Comparison of ENCODE assay signal across 15 mouse cellular contexts in the genomic region with DNA sequence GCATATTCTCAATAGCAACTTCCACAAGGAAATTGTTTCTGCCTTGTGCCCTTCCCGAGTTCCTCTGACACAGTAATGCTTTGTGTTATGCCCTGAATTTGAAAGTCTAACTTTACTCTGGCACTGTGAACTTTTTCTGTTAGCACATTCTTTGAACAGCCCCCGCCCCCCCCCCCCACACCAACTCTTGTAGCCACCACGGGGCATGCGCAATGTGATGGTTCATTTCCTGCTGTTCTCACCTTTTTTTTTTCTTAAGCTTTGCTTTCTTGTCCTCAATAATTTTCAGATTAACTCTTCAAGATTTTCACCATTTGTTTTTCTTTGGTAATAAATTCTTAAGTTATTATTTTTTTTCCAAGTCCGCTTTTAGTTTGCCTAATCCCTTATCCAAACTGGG. TPM values are rescaled to one million over a fixed set of nuclear protein-coding genes. Genes with fewer than 3 reads are reported as not detected.
A peak's percentile ranks its signal among the peaks of the same experiment; 100 is the strongest.
DNase-seq lines count a peak whose midpoint lies in the region; ATAC-seq and TF ChIP-seq lines count a peak whose summit lies in the region.
"Had no signal": no experiment of that assay in that cellular context is flagged by ENCODE, and none has a peak within 500 bp of the region (broad histone marks: within the 10 kb centered on the region; RNA-seq: fewer than 3 reads in every experiment).

No protein-coding gene starts in this region.

- no peak for TF ChIP-seq POLR2A in limb, embryonic 14.5 days (IDR thresholded peaks at IDR 0.05; ENCODE audit: borderline replicate concordance, extremely low read depth, insufficient read depth, insufficient read length)

- H3K9ac ChIP-seq in forebrain, embryonic 14.5 days (ENCODE audit: low read length) = no peak overlapping the region
- H3K9ac ChIP-seq in forebrain, embryonic 15.5 days (replicated peaks) = no peak overlapping the region
- H3K9ac ChIP-seq in kidney, postnatal 0 days (ENCODE audit: low read depth, low read length) = no peak overlapping the region
- no peak overlapping the region for H3K9ac ChIP-seq in limb, embryonic 14.5 days (ENCODE audit: low read depth, low read length, severe bottlenecking)
- H3K9ac ChIP-seq: embryonic facial prominence, embryonic 12.5 days had no signal

- 37% methylated on average over 5 of the region's 5 CpGs for WGBS in forebrain, embryonic 14.5 days
- 49% methylated on average over 5 of the region's 5 CpGs for WGBS in forebrain, embryonic 15.5 days
- WGBS in kidney, postnatal 0 days = 35% methylated on average over 5 of the region's 5 CpGs
- 27% methylated on average over 5 of the region's 5 CpGs for WGBS in limb, embryonic 14.5 days

- H3K4me3 ChIP-seq in forebrain, embryonic 14.5 days (ENCODE audit: low read depth, low read length) = no peak overlapping the region
- H3K4me3 ChIP-seq in forebrain, embryonic 15.5 days = no peak overlapping the region
- H3K4me3 ChIP-seq in kidney, postnatal 0 days (replicated peaks; ENCODE audit: low read depth, low read length) = no peak overlapping the region
- no peak overlapping the region for H3K4me3 ChIP-seq in limb, embryonic 14.5 days (replicated peaks; ENCODE audit: low read length)
- H3K4me3 ChIP-seq in gastrocnemius, adult 2 months = no peak overlapping the region
- H3K4me3 ChIP-seq: embryonic facial prominence, embryonic 12.5 days had no signal

- no peak for TF ChIP-seq CTCF in kidney, postnatal 0 days (IDR thresholded peaks at IDR 0.05; ENCODE audit: low read depth)
- no peak for TF ChIP-seq CTCF in gastrocnemius, adult 2 months (IDR thresholded peaks at IDR 0.05)

- DNase-seq in forebrain, embryonic 14.5 days (ENCODE audit: low spot score) = peak; percentile 22
- DNase-seq in kidney, postnatal 0 days (ENCODE audit: low spot score) = peak; percentile 9
- DNase-seq in kidney, adult 8-10 months = no peak
- DNase-seq in T-cell, adult 2 months (ENCODE audit: low spot score) = peak; percentile 9
- peak; percentile 7 for DNase-seq in limb, embryonic 14.5 days (ENCODE audit: low spot score)
- no peak for DNase-seq in right cerebral cortex, adult 2 months (ENCODE audit: low spot score in 2 of 2)
- no peak for DNase-seq in gastrocnemius, adult 2 months
- DNase-seq: cerebellum, adult 8-10 months; lung, adult 2 months; midbrain, embryonic 14.5 days; right cerebral cortex, postnatal 25 days; thymus, postnatal 36 days had no signal

- no peak overlapping the region for H3K27ac ChIP-seq in forebrain, embryonic 14.5 days (ENCODE audit: low read depth, low read length)
- H3K27ac ChIP-seq in forebrain, embryonic 15.5 days (replicated peaks) = no peak overlapping the region
- H3K27ac ChIP-seq in kidney, postnatal 0 days = peak overlapping the region; percentile 37; the same call in 1 of the 2 replicates
- no peak overlapping the region for H3K27ac ChIP-seq in limb, embryonic 14.5 days (replicated peaks; ENCODE audit: low read depth, low read length)
- H3K27ac ChIP-seq in gastrocnemius, adult 2 months = no peak overlapping the region
- H3K27ac ChIP-seq: embryonic facial prominence, embryonic 12.5 days had no signal

- H3K4me2 ChIP-seq in forebrain, embryonic 14.5 days (ENCODE audit: low read length) = no peak overlapping the region
- H3K4me2 ChIP-seq in forebrain, embryonic 15.5 days (replicated peaks) = no peak overlapping the region
- H3K4me2 ChIP-seq in kidney, postnatal 0 days (ENCODE audit: low read length) = peak overlapping the region; percentile 25; the same call in 1 of the 2 replicates
- peak overlapping the region; percentile 40 for H3K4me2 ChIP-seq in limb, embryonic 14.5 days (replicated peaks; ENCODE audit: low read depth, low read length, severe bottlenecking)
- H3K4me2 ChIP-seq: embryonic facial prominence, embryonic 12.5 days had no signal

- H3K36me3 ChIP-seq in forebrain, embryonic 14.5 days (ENCODE audit: control insufficient read depth, insufficient read depth, low read length) = no peaks in the 10 kb centered on the region
- H3K36me3 ChIP-seq in forebrain, embryonic 15.5 days = no peaks in the 10 kb centered on the region
- H3K36me3 ChIP-seq in kidney, postnatal 0 days (ENCODE audit: insufficient read depth, low read length) = no peaks in the 10 kb centered on the region
- H3K36me3 ChIP-seq in limb, embryonic 14.5 days (ENCODE audit: control insufficient read depth, insufficient read depth, low read length) = no peaks in the 10 kb centered on the region
- H3K36me3 ChIP-seq: embryonic facial prominence, embryonic 12.5 days had no signal

- ATAC-seq in forebrain, embryonic 14.5 days = no peak
- ATAC-seq in forebrain, embryonic 15.5 days (replicated peaks) = no peak
- no peak for ATAC-seq in kidney, postnatal 0 days (replicated peaks; ENCODE audit: low FRiP score, low read depth)
- ATAC-seq in limb, embryonic 14.5 days (ENCODE audit: low FRiP score, low read depth) = no peak
- ATAC-seq: inflammation-experienced regulatory T-cells, adult 6 months had no signal

- H3K9me3 ChIP-seq in forebrain, embryonic 14.5 days (replicated peaks; ENCODE audit: control insufficient read depth, low read length) = no peaks in the 10 kb centered on the region
- H3K9me3 ChIP-seq in forebrain, embryonic 15.5 days = no peaks in the 10 kb centered on the region
- no peaks in the 10 kb centered on the region for H3K9me3 ChIP-seq in kidney, postnatal 0 days (replicated peaks; ENCODE audit: low read length)
- no peaks in the 10 kb centered on the region for H3K9me3 ChIP-seq in limb, embryonic 14.5 days (ENCODE audit: control insufficient read depth, low read length)
- H3K9me3 ChIP-seq: embryonic facial prominence, embryonic 12.5 days had no signal

- H3K4me1 ChIP-seq in forebrain, embryonic 14.5 days (ENCODE audit: control insufficient read depth, insufficient read depth, low read length) = 0 out of 2 replicates have a peak, but pooled peaks cover 3% of the 10 kb centered on the region
- no peaks in the 10 kb centered on the region; the same call in 1 of the 2 replicates for H3K4me1 ChIP-seq in forebrain, embryonic 15.5 days
- peaks cover 3% of the 10 kb centered on the region; the same call in 1 of the 2 replicates for H3K4me1 ChIP-seq in kidney, postnatal 0 days (replicated peaks; ENCODE audit: insufficient read depth, low read length)
- peaks cover 19% of the 10 kb centered on the region for H3K4me1 ChIP-seq in limb, embryonic 14.5 days (ENCODE audit: control insufficient read depth, insufficient read depth, low read length)

- intact Hi-C loops in gastrocnemius, adult 2 months (cut with DNase I) = no loop called here

- H3K27me3 ChIP-seq in forebrain, embryonic 14.5 days (replicated peaks; ENCODE audit: control insufficient read depth, insufficient read depth, low read length) = no peaks in the 10 kb centered on the region
- H3K27me3 ChIP-seq in forebrain, embryonic 15.5 days = no peaks in the 10 kb centered on the region
- H3K27me3 ChIP-seq in kidney, postnatal 0 days (ENCODE audit: insufficient read depth, low read length) = no peaks in the 10 kb centered on the region
- H3K27me3 ChIP-seq in limb, embryonic 14.5 days (ENCODE audit: control insufficient read depth, insufficient read depth, low read length) = no peaks in the 10 kb centered on the region
- H3K27me3 ChIP-seq: embryonic facial prominence, embryonic 12.5 days had no signal

RNA-seq across cellular contexts. Expression of a gene that starts 42.7 kb away (rescaled TPM):
- 4.5 and 6.8 TPM in 2 replicates for polyA plus RNA-seq in forebrain, embryonic 14.5 days (2014; fragmentation: Nextera tagmentation; extraction: Ambion mirVana)
- polyA plus RNA-seq in forebrain, embryonic 15.5 days (2015; fragmentation: Nextera tagmentation; extraction: Ambion mirVana) = 7.8 and 8.0 TPM in 2 replicates
- polyA plus RNA-seq in kidney, postnatal 0 days (2015; fragmentation: Nextera tagmentation; extraction: Ambion mirVana) = 4.1 and 5.9 TPM in 2 replicates
- polyA plus RNA-seq in limb, embryonic 14.5 days (2012; rRNA removed) = 6.0 and 6.4 TPM in 2 replicates
- 6.1 and 7.1 TPM in 2 replicates for polyA plus RNA-seq in limb, embryonic 14.5 days (2014; fragmentation: Nextera tagmentation; extraction: Ambion mirVana)
- not detected for total RNA-seq in gastrocnemius, adult 2 months (2021)

RNA-seq across cellular contexts. Expression of a gene that starts 59.3 kb away (rescaled TPM):
- polyA plus RNA-seq in forebrain, embryonic 14.5 days (2014; fragmentation: Nextera tagmentation; extraction: Ambion mirVana) = 1.3 and 1.6 TPM in 2 replicates
- polyA plus RNA-seq in forebrain, embryonic 15.5 days (2015; fragmentation: Nextera tagmentation; extraction: Ambion mirVana) = 1.5 and 1.7 TPM in 2 replicates
- 34.5 and 37.2 TPM in 2 replicates for polyA plus RNA-seq in kidney, postnatal 0 days (2015; fragmentation: Nextera tagmentation; extraction: Ambion mirVana)
- polyA plus RNA-seq in limb, embryonic 14.5 days (2012; rRNA removed) = 0.91 and 1.4 TPM in 2 replicates
- polyA plus RNA-seq in limb, embryonic 14.5 days (2014; fragmentation: Nextera tagmentation; extraction: Ambion mirVana) = 4.8 TPM in 2 replicates
- total RNA-seq in gastrocnemius, adult 2 months (2021) = under 1 TPM; 0.08 to 0.18 TPM

Comparison
In these comparisons a context has a peak if more than half of its experiments do, and no peak if none do; other contexts are left out.
1. DNase-seq: peak in forebrain, embryonic 14.5 days (single experiment), kidney, postnatal 0 days (single experiment), T-cell, adult 2 months (single experiment) and limb, embryonic 14.5 days (single experiment); none in kidney, adult 8-10 months (0 of 2), right cerebral cortex, adult 2 months (0 of 2) and gastrocnemius, adult 2 months (single experiment).
2. H3K4me2 ChIP-seq: peak in kidney, postnatal 0 days (single experiment) and limb, embryonic 14.5 days (single experiment); none in forebrain, embryonic 14.5 days (single experiment) and forebrain, embryonic 15.5 days (single experiment).